Mouse (Mus musculus): ENCODE measurements at regions not wholly inside any gene's neighbourhood (a gene's known extent, or its start where the extent isn't known, plus 50 kb on each side); places are given as distances from the start of the nearest gene placed in this dataset.

DNA sequence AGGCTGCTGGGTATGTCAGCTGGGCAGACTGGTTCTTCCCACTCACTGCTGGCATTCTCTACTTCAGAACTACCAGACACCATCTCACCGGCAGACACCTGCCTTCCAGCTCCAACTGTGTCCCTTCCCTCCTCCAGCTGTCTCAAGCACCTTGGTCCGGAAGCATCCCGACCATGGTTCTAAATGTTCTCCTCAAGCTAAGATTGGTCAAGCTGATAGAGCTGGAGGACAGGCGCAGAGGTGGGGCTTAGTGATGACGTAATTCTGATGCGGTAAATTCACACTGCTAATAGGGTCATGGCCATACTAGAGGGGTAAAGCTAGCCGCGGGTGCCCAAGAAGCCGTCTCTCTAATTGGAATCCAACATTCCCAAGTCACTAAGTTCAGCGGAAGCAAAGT, 126.1 kb upstream of the Cdkn3 start:
- WGBS = 90% methylated on average over 10 of the region's 10 CpGs
- H3K4me1 ChIP-seq (ENCODE audit: control insufficient read depth, insufficient read depth, low read length) = no peaks in the 10 kb centered on the region
- H3K27me3 ChIP-seq (ENCODE audit: control insufficient read depth, insufficient read depth, low read length) = no peaks in the 10 kb centered on the region
- ATAC-seq (ENCODE audit: insufficient read depth, low FRiP score, low TSS enrichment) (no peak), DNase-seq (ENCODE audit: low spot score) (no peak)
- no peaks in the 10 kb centered on the region for H3K9me3 ChIP-seq (ENCODE audit: control insufficient read depth, low read length)
- H3K9ac ChIP-seq (ENCODE audit: low read length) = no peak overlapping the region
- H3K4me3 ChIP-seq (ENCODE audit: low read depth, low read length) = no peak overlapping the region
- no peak overlapping the region for H3K27ac ChIP-seq (ENCODE audit: low read depth, low read length)
- no peak overlapping the region for H3K4me2 ChIP-seq (ENCODE audit: low read depth)
- H3K36me3 ChIP-seq (ENCODE audit: control insufficient read depth, insufficient read depth, low read length) = no peaks in the 10 kb centered on the region

DNA sequence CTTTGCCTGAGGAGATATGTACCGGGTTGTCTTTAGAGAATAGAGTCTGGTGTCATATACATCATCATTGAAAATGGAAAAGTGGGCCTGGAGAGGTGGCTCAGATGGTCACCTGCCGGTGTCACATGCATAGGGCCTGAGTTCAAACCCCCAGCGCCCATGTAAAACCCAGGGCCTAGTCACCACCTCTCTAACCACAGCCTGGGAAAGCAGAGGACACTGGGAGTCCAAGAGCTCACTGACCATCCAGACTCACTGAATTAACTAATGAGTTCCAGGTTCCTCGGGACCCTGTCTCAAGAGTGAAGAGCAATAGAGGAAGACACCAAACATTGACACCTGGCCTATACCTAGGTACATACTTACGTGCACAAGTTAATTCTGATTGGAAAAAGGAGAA, 132.7 kb upstream of the Cdkn3 start:
- Histone ChIP-seq H3K9me3 (ENCODE audit: control insufficient read depth, low read length) (no peaks in the 10 kb centered on the region), H3K9ac (ENCODE audit: low read length) (no peak overlapping the region), H3K36me3 (ENCODE audit: control insufficient read depth, insufficient read depth, low read length) (no peaks in the 10 kb centered on the region), H3K27ac (ENCODE audit: low read depth, low read length) (no peak overlapping the region), H3K4me2 (ENCODE audit: low read depth) (no peak overlapping the region), H3K27me3 (ENCODE audit: control insufficient read depth, insufficient read depth, low read length) (no peaks in the 10 kb centered on the region), H3K4me3 (ENCODE audit: low read depth, low read length) (no peak overlapping the region), H3K4me1 (ENCODE audit: control insufficient read depth, insufficient read depth, low read length) (no peaks in the 10 kb centered on the region)
- 91% methylated on average over 5 of the region's 5 CpGs for WGBS
- no peak for ATAC-seq (ENCODE audit: insufficient read depth, low FRiP score, low TSS enrichment)
- no peak for DNase-seq (ENCODE audit: low spot score)

DNA sequence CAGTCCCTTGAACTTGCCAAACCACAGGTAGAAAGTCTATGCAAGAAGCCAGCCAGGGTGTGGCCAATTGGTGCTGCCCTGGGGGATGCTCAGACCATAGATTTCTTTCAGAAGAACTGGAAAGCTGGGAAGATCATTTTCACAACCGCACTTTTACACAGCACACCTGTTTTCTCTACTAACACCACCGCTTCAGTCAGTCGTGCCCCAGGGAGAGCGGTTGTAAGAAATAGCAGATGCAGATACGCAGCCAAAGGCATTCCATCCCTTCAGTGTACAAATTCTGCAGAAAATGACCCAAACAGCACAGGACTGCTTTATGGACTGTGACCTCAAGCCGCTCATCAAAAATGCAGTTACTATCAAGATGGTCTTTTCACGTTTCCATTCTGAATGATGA, 134.6 kb upstream of the Cdkn3 start:
- no peak for ATAC-seq (ENCODE audit: insufficient read depth, low FRiP score, low TSS enrichment)
- Histone ChIP-seq H3K36me3 (ENCODE audit: control insufficient read depth, insufficient read depth, low read length) (no peaks in the 10 kb centered on the region), H3K27ac (ENCODE audit: low read depth, low read length) (no peak overlapping the region), H3K4me2 (ENCODE audit: low read depth) (no peak overlapping the region), H3K27me3 (ENCODE audit: control insufficient read depth, insufficient read depth, low read length) (no peaks in the 10 kb centered on the region), H3K9me3 (ENCODE audit: control insufficient read depth, low read length) (no peaks in the 10 kb centered on the region), H3K4me3 (ENCODE audit: low read depth, low read length) (no peak overlapping the region), H3K4me1 (ENCODE audit: control insufficient read depth, insufficient read depth, low read length) (no peaks in the 10 kb centered on the region), H3K9ac (ENCODE audit: low read length) (no peak overlapping the region)
- WGBS = 71% methylated on average over 7 of the region's 7 CpGs
- DNase-seq (ENCODE audit: low spot score) = no peak

DNA sequence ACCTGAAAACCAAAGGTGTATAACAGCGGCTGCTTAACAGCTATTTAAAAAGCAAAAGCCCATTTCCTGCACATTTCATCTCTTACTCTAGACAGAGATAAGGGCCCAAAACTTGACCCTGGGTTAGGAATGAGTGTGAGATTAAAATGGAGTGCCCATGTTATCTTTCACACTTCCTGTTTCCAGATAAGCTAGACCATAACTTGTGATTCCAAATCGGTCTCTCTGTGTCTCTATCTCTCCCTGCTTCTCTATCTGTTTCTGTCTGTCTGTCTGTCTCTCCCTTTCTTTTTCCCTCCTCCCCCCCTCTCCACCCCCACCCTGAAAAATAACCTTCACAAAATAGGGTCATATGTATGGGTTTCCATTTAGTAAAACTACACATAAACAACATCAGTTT, 136.7 kb upstream of the Cdkn3 start:
- H3K27ac ChIP-seq (ENCODE audit: low read depth, low read length) = no peak overlapping the region
- no peaks in the 10 kb centered on the region for H3K27me3 ChIP-seq (ENCODE audit: control insufficient read depth, insufficient read depth, low read length)
- H3K4me3 ChIP-seq (ENCODE audit: low read depth, low read length) = no peak overlapping the region
- no peaks in the 10 kb centered on the region for H3K4me1 ChIP-seq (ENCODE audit: control insufficient read depth, insufficient read depth, low read length)
- DNase-seq (ENCODE audit: low spot score) (no peak), ATAC-seq (ENCODE audit: insufficient read depth, low FRiP score, low TSS enrichment) (no peak)
- WGBS = 80% methylated on average over 2 of the region's 2 CpGs
- no peak overlapping the region for H3K4me2 ChIP-seq (ENCODE audit: low read depth)
- no peaks in the 10 kb centered on the region for H3K9me3 ChIP-seq (ENCODE audit: control insufficient read depth, low read length)
- H3K36me3 ChIP-seq (ENCODE audit: control insufficient read depth, insufficient read depth, low read length) = no peaks in the 10 kb centered on the region
- no peak overlapping the region for H3K9ac ChIP-seq (ENCODE audit: low read length)

DNA sequence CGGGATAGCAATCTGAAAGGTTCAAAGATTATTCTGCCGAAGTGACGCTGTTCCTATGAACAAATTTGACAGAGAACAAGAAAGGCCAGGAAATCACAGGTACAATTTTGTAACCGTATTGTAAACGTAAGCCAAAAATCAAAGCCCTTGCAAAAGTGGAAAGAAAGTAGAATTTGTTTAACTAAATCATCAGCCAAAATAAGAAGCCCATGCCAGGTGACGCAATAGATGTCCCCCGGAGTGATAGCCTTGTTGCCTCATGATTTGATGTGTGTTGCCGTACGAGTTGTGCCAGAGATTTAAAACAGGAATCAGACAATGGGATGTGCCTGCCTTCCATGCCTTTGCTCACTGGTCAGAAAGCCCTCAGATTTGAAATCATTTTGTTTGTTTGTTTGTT, 144.3 kb upstream of the Cdkn3 start:
- no peak for ATAC-seq (ENCODE audit: insufficient read depth, low FRiP score, low TSS enrichment)
- no peak overlapping the region for H3K4me3 ChIP-seq (ENCODE audit: low read depth, low read length)
- 88% methylated on average over 9 of the region's 9 CpGs for WGBS
- H3K36me3 ChIP-seq (ENCODE audit: control insufficient read depth, insufficient read depth, low read length) = no peaks in the 10 kb centered on the region
- H3K4me1 ChIP-seq (ENCODE audit: control insufficient read depth, insufficient read depth, low read length) = no peaks in the 10 kb centered on the region
- H3K4me2 ChIP-seq (ENCODE audit: low read depth) = no peak overlapping the region
- no peak for DNase-seq (ENCODE audit: low spot score)
- H3K9me3 ChIP-seq (ENCODE audit: control insufficient read depth, low read length) = no peaks in the 10 kb centered on the region
- no peaks in the 10 kb centered on the region for H3K27me3 ChIP-seq (ENCODE audit: control insufficient read depth, insufficient read depth, low read length)
- no peak overlapping the region for H3K27ac ChIP-seq (ENCODE audit: low read depth, low read length)
- H3K9ac ChIP-seq (ENCODE audit: low read length) = no peak overlapping the region

DNA sequence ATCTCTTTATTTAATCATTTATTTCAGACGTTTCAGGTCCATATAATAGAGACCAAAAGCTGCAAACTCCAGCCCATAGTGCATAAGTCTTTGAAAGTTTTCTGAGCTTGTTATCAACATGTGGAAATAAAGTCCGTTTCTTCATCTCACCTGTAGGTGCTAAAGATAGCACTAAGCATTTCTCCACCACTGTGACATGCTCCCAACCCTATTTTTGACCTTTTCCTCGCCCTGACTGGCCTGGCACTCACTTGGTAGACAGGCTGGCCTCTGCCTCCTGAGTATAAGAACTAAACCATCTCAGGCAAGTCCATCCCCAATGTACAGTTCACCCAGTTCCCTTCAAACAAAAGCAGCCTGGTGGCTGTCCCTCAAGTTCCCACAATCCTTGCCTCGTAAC, 145.4 kb upstream of the Cdkn3 start:
- no peak for ATAC-seq (ENCODE audit: insufficient read depth, low FRiP score, low TSS enrichment)
- DNase-seq (ENCODE audit: low spot score) = no peak
- 81% methylated on average over 4 of the region's 4 CpGs for WGBS
- Histone ChIP-seq H3K9ac (ENCODE audit: low read length) (no peak overlapping the region), H3K27me3 (ENCODE audit: control insufficient read depth, insufficient read depth, low read length) (no peaks in the 10 kb centered on the region), H3K4me1 (ENCODE audit: control insufficient read depth, insufficient read depth, low read length) (no peaks in the 10 kb centered on the region), H3K36me3 (ENCODE audit: control insufficient read depth, insufficient read depth, low read length) (no peaks in the 10 kb centered on the region), H3K4me3 (ENCODE audit: low read depth, low read length) (no peak overlapping the region), H3K4me2 (ENCODE audit: low read depth) (no peak overlapping the region), H3K9me3 (ENCODE audit: control insufficient read depth, low read length) (no peaks in the 10 kb centered on the region), H3K27ac (ENCODE audit: low read depth, low read length) (no peak overlapping the region)

DNA sequence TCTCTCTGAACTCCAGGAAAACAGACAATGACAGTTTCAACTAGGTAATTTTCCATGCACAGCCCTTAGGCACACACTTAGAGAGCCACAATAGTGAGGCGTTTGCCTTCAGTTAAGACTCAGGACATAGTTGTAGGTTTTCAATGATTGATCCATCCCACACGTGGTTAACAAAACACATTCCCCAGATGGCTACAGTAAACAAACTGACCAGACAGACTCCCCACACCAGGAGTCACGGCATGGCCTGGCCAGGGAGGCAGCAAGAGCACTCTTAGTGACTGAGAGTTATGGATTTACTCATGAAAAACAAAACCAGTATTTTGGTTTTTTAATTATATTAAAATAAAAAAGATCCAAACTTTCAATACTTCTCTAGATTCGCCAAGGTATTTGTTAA, 146.6 kb upstream of the Cdkn3 start:
- no peaks in the 10 kb centered on the region for H3K27me3 ChIP-seq (ENCODE audit: control insufficient read depth, insufficient read depth, low read length)
- no peaks in the 10 kb centered on the region for H3K4me1 ChIP-seq (ENCODE audit: control insufficient read depth, insufficient read depth, low read length)
- H3K4me2 ChIP-seq (ENCODE audit: low read depth) = no peak overlapping the region
- WGBS = 44% methylated on average over 4 of the region's 4 CpGs
- no peaks in the 10 kb centered on the region for H3K9me3 ChIP-seq (ENCODE audit: control insufficient read depth, low read length)
- no peak overlapping the region for H3K27ac ChIP-seq (ENCODE audit: low read depth, low read length)
- H3K9ac ChIP-seq (ENCODE audit: low read length) = no peak overlapping the region
- ATAC-seq (ENCODE audit: insufficient read depth, low FRiP score, low TSS enrichment) = no peak
- no peak for DNase-seq (ENCODE audit: low spot score)
- H3K36me3 ChIP-seq (ENCODE audit: control insufficient read depth, insufficient read depth, low read length) = no peaks in the 10 kb centered on the region
- H3K4me3 ChIP-seq (ENCODE audit: low read depth, low read length) = no peak overlapping the region

DNA sequence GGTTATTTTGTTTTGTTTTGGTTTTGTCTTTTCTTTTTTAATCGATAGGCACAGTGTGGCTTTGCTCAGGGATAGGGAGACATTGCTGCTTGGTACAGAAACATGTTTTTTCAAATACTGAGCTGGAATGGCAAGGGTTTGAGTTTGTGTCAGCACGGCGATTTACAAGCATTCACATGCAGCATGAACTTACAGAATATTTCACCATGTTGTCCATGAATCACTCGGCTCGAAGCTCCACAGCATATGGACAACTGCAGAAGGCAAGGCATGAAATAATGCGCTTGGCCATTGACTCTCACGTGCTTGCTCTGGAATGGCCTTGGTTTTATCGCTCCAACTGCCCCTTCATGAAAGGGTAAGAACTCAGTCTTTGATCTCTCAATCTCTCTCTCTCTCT, 147.1 kb upstream of the Cdkn3 start:
- ATAC-seq (ENCODE audit: insufficient read depth, low FRiP score, low TSS enrichment) (no peak), DNase-seq (ENCODE audit: low spot score) (no peak)
- 71% methylated on average over 8 of the region's 8 CpGs for WGBS
- Histone ChIP-seq H3K27ac (ENCODE audit: low read depth, low read length) (no peak overlapping the region), H3K9ac (ENCODE audit: low read length) (no peak overlapping the region), H3K36me3 (ENCODE audit: control insufficient read depth, insufficient read depth, low read length) (no peaks in the 10 kb centered on the region), H3K4me2 (ENCODE audit: low read depth) (no peak overlapping the region), H3K4me3 (ENCODE audit: low read depth, low read length) (no peak overlapping the region), H3K27me3 (ENCODE audit: control insufficient read depth, insufficient read depth, low read length) (no peaks in the 10 kb centered on the region), H3K9me3 (ENCODE audit: control insufficient read depth, low read length) (no peaks in the 10 kb centered on the region), H3K4me1 (ENCODE audit: control insufficient read depth, insufficient read depth, low read length) (no peaks in the 10 kb centered on the region)

DNA sequence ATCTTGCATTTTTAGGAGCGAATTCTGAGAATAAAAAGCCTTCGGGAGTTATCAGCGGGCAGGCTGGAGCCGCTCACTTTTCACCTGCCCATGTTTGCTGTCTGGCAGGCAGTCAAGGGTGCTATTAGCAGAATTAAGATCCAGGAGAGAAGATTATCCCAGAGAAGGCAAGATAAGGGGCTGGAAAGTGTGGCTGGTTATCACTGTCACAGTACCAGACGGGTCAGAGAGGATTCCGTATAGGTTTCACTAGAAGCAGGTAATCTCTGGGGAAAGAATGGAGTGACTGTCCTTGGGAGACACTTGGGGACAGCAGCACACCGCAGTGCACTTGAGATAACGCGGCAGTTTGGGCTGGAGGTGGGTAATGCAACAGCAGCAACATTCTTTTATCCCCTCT, 147.8 kb upstream of the Cdkn3 start:
- Histone ChIP-seq H3K4me2 (ENCODE audit: low read depth) (no peak overlapping the region), H3K4me1 (ENCODE audit: control insufficient read depth, insufficient read depth, low read length) (no peaks in the 10 kb centered on the region), H3K36me3 (ENCODE audit: control insufficient read depth, insufficient read depth, low read length) (no peaks in the 10 kb centered on the region), H3K4me3 (ENCODE audit: low read depth, low read length) (no peak overlapping the region), H3K27me3 (ENCODE audit: control insufficient read depth, insufficient read depth, low read length) (no peaks in the 10 kb centered on the region), H3K9ac (ENCODE audit: low read length) (no peak overlapping the region), H3K27ac (ENCODE audit: low read depth, low read length) (no peak overlapping the region), H3K9me3 (ENCODE audit: control insufficient read depth, low read length) (no peaks in the 10 kb centered on the region)
- DNase-seq (ENCODE audit: low spot score) (no peak), ATAC-seq (ENCODE audit: insufficient read depth, low FRiP score, low TSS enrichment) (no peak)
- 80% methylated on average over 9 of the region's 9 CpGs for WGBS

All from neural tube, embryonic 11.5 days (tissue).